Mouse (Mus musculus) midbrain, postnatal 0 days (tissue): ENCODE results near the gene Wfdc5. TPM values are rescaled to one million over a fixed set of nuclear protein-coding genes. Genes with fewer than 3 reads are reported as not detected.
A peak's percentile ranks its signal among the peaks of the same experiment; 100 is the strongest.

ENCODE experiments used
- ATAC-seq: fragments of 200-750 bp; cut with Nextera tagmentation; 2 replicates; pipeline ENCODE4 v1.8.0; 2017; ENCODE audit warnings: moderate number of reproducible peaks, mild to moderate bottlenecking, moderate TSS enrichment, moderate library complexity; ENCODE audit not compliant: low FRiP score
- DNase-seq: peaks from one replicate; pipeline ENCODE4 v3.0.0-alpha.2; 2015; ENCODE audit warnings: low spot score
- H3K27ac ChIP-seq: fragments of 300-500 bp; sonication (generic); 2 replicates; pipeline ENCODE4 v1.5.1; 2014; ENCODE audit warnings: low read depth, mild to moderate bottlenecking, low read length, mixed read lengths
- H3K27me3 ChIP-seq: fragments of 300-500 bp; sonication (generic); 2 replicates; pipeline ENCODE4 v1.6.1; 2014; ENCODE audit warnings: low read length, control low read depth, mixed read lengths; ENCODE audit not compliant: insufficient read depth
- H3K36me3 ChIP-seq: fragments of 300-500 bp; sonication (generic); 2 replicates; pipeline ENCODE4 v1.6.1; 2014; ENCODE audit warnings: low read length, control low read depth, mixed read lengths; ENCODE audit not compliant: insufficient read depth
- H3K4me1 ChIP-seq: fragments of 300-500 bp; sonication (generic); 2 replicates; pipeline ENCODE4 v1.6.1; 2014; ENCODE audit warnings: mild to moderate bottlenecking, control low read depth, antibody characterized with exemption, low read length, mixed read lengths; ENCODE audit not compliant: insufficient read depth
- H3K4me2 ChIP-seq: fragments of 300-500 bp; sonication (generic); 2 replicates; pipeline ENCODE4 v1.6.1; 2014; ENCODE audit warnings: low read depth, mild to moderate bottlenecking, low read length, mixed read lengths; ENCODE audit not compliant: poor library complexity, severe bottlenecking
- H3K4me3 ChIP-seq: fragments of 300-500 bp; sonication (generic); 2 replicates; pipeline ENCODE4 v1.5.1; 2014; ENCODE audit warnings: low read depth, mild to moderate bottlenecking, low read length, moderate library complexity
- H3K9ac ChIP-seq: fragments of 300-500 bp; sonication (generic); replicated peaks from 2 replicates; pipeline ENCODE4 v1.6.1; 2014; ENCODE audit warnings: mild to moderate bottlenecking, low read length, moderate library complexity, mixed read lengths; ENCODE audit not compliant: poor library complexity, severe bottlenecking
- H3K9me3 ChIP-seq: fragments of 300-500 bp; sonication (generic); 2 replicates; pipeline ENCODE4 v1.6.1; 2016; ENCODE audit warnings: low read length, control low read depth
- CTCF ChIP-seq: IDR thresholded peaks from 2 replicates; pipeline ENCODE4 v1.5.1; 2016; ENCODE audit warnings: antibody characterized with exemption, mild to moderate bottlenecking
- WGBS: fragments of 180-500 bp; shearing (Covaris S2); extraction: QIAGEN DNeasy Blood & Tissue Kit; methylation state at CpG from one replicate; pipeline ENCODE4 v1.1.7; 2014; 5-methylcytosine and 5-hydroxymethylcytosine counted together
- polyA plus RNA-seq: library from polyadenylated mRNA; unstranded; fragments of >200 nt; fragmentation: Nextera tagmentation; extraction: Ambion mirVana; gene quantifications from 2 replicates; pipeline ENCODE4 v1.2.1, GENCODE M21; 2015
- total RNA-seq: library from RNA; depleted of rRNA; stranded (reverse); fragments of >200 nt; gene quantifications from 2 replicates; pipeline ENCODE4 v1.2.3, GENCODE M21; 2014

The Wfdc5 gene
- total and polyA plus RNA-seq, 2 experiments from 2014 or later, result not detected

DNA sequence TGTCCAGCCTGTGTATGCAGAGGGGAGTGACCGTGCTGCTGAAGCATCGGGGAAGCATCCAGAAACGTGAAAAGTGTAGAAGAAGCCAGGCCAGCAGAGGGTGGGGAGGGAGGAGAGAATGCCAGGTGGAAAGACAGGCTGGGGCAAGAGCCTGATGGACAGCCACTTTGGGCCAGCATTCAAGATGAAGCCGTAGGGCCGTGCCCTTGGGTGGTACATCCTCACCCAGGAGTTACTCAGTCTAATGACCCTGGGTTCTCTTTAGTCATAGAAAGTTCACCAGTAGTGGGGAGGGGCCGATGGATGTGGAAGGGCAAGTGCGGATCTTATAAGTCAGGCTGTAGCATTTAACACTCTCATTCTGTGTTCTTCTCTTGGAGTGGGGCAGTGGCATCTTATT, 26.4 kb downstream of the Wfdc5 start:
- Histone ChIP-seq H3K4me1 (no peaks in the 10 kb centered on the region), H3K9me3 (no peaks in the 10 kb centered on the region), H3K9ac (no peak overlapping the region), H3K36me3 (peaks cover 19% of the 10 kb centered on the region), H3K4me2 (no peak overlapping the region), H3K4me3 (no peak overlapping the region), H3K27ac (no peak overlapping the region), H3K27me3 (no peaks in the 10 kb centered on the region)
- ATAC-seq (no peak), DNase-seq (no peak)
- no peak for TF ChIP-seq CTCF
- 89% methylated on average over 7 of the region's 7 CpGs for WGBS

DNA sequence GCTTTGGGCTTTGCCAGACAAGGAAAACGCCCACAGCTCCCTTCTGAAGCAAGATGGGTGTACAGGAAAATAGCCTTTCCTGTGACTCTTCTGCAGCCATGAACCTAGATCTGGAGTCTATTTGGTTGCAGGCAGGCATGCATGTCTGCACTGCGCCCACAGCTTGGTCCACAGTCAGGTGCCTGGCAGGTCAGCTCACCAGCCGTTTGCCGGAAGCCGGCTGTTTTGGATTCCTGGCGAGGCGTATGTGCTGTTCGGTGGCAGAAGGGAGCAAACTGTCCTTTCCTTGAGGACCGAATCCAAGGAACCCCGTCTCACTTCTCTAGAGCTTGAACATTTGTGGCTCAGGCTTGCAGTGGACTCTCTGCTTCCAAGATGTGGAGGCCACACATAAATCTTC, 28.5 kb downstream of the Wfdc5 start:
- Histone ChIP-seq H3K9me3 (no peaks in the 10 kb centered on the region), H3K4me2 (no peak overlapping the region), H3K4me3 (no peak overlapping the region), H3K4me1 (no peaks in the 10 kb centered on the region), H3K9ac (no peak overlapping the region), H3K36me3 (peaks cover 19% of the 10 kb centered on the region), H3K27ac (no peak overlapping the region), H3K27me3 (no peaks in the 10 kb centered on the region)
- DNase-seq, result no peak
- 96% methylated on average over 10 of the region's 10 CpGs for WGBS
- no peak for ATAC-seq
- TF ChIP-seq CTCF, result no peak

DNA sequence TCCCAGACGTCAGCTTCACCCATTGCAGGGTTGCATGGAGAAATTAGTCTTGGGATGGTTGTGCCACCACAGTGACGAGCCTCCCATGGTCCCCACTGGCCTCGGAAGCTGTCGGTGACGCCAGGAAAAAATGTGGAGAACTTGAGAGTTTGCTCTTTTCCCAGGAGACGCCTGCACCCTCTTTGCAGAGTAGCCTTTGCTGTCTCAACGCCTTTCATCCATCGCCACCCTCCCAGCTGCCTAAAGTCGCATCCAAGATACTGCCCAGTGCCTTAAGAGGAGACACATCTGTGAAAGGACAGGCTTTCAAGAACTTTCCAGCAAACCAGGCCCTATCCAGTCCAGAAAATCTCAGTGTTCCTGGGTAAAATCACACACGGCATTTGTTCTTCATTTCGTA, 30.2 kb downstream of the Wfdc5 start:
- WGBS, result 99% methylated on average over 11 of the region's 11 CpGs

DNA sequence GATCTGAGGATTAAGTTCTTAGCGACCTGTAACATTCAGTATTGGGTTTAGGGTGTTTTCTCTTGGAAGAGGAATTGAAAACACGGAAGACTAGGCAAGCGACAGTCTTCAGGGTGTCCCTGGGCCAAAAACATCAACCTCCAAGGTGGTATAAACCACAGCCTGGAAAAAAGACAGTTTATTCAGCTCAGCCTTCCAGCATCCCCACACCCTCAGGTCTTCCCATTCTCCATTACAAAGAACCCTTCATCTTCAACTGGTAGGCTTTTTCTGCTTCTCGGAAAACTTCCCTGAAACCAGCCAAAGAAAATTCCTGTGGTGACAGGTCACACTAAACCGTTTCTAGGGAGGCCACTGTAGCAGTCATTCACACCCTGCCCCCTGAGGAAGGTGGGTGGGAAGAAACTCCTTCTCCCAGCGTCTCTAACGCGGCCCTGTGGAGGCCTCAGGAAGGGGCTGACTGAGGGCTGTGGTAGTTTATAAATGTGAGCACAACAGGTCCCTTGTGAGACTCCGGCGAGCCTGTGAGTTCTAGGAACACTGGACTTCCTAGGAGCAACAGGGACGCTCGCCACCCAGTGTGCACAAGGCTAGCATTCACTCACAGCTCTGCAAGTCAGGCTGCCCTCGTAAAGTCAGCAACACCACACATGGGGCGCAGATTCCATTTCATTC, 32.3 kb downstream of the Wfdc5 start:
- 43% methylated on average over 14 of the region's 14 CpGs for WGBS
- no peak overlapping the region for H3K4me3 ChIP-seq
- DNase-seq, result peak; percentile 44
- H3K27me3 ChIP-seq, result no peaks in the 10 kb centered on the region
- ATAC-seq, result no peak
- H3K27ac ChIP-seq, result no peak overlapping the region
- peaks cover 19% of the 10 kb centered on the region for H3K36me3 ChIP-seq
- no peak overlapping the region for H3K9ac ChIP-seq
- no peaks in the 10 kb centered on the region for H3K9me3 ChIP-seq
- TF ChIP-seq CTCF, result no peak
- H3K4me2 ChIP-seq, result no peak overlapping the region
- H3K4me1 ChIP-seq, result no peaks in the 10 kb centered on the region

More for the DNA sequence above, 30.2 kb downstream of the Wfdc5 start:
- no peak overlapping the region for H3K4me3 ChIP-seq
- H3K36me3 ChIP-seq, result peaks cover 19% of the 10 kb centered on the region
- ATAC-seq (no peak), DNase-seq (no peak)
- H3K4me1 ChIP-seq, result no peaks in the 10 kb centered on the region
- H3K27ac ChIP-seq, result no peak overlapping the region
- H3K27me3 ChIP-seq, result no peaks in the 10 kb centered on the region
- no peak overlapping the region for H3K4me2 ChIP-seq
- no peak overlapping the region for H3K9ac ChIP-seq
- H3K9me3 ChIP-seq, result no peaks in the 10 kb centered on the region
- no peak for TF ChIP-seq CTCF

DNA sequence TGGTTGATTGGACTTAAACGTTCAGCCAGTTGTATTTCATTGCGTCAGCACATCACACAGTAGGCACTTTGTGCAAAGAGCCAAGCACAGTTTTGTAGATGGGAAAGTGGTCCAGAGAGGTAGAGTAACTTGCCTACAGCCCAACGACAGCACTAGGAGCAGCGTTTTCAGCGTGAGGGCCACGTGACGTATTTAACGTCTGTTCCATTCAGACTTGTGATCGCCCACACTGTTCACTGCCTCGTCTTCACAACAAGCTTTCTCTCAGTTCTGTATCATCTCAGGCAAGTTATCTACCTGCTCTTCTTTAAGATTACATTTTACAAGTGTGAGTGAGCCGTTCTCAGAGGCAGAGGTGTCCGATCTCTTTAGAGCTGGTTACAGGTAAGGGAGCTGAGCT, 36.0 kb downstream of the Wfdc5 start:
- Histone ChIP-seq H3K4me2 (no peak overlapping the region), H3K4me3 (no peak overlapping the region), H3K9me3 (no peaks in the 10 kb centered on the region), H3K4me1 (no peaks in the 10 kb centered on the region), H3K36me3 (peaks cover under 1% of the 10 kb centered on the region; the same call in 1 of the 2 replicates), H3K27ac (no peak overlapping the region), H3K9ac (no peak overlapping the region), H3K27me3 (no peaks in the 10 kb centered on the region)
- 96% methylated on average over 12 of the region's 12 CpGs for WGBS
- ATAC-seq, result no peak
- no peak for DNase-seq
- TF ChIP-seq CTCF, result no peak

DNA sequence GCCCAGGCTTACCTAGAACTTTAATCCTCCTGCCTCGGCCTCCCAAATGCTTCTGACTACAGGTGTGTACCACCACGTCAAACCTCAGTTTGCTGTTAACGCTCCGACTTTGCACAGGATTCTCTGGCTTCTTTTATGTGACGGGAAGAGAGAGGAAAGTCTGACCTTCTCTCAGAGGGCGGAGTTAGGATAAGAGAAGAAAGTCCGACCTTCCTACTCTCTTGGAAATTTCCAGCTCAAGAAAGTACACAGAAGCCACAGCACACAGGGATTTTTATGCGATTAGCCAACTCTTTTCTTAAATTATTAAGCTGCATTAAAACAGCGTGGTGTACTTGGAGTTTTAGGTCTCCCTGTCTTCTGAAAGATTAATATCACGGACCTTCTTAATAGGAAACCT, 38.0 kb downstream of the Wfdc5 start:
- no peak for TF ChIP-seq CTCF
- Histone ChIP-seq H3K4me3 (no peak overlapping the region), H3K27me3 (no peaks in the 10 kb centered on the region), H3K36me3 (no peaks in the 10 kb centered on the region), H3K9ac (no peak overlapping the region), H3K4me2 (no peak overlapping the region), H3K27ac (no peak overlapping the region), H3K4me1 (no peaks in the 10 kb centered on the region), H3K9me3 (no peaks in the 10 kb centered on the region)
- no peak for ATAC-seq
- DNase-seq, result no peak
- 82% methylated on average over 10 of the region's 10 CpGs for WGBS
